Mouse (Mus musculus): ENCODE data around the gene Izumo1. TPM values are rescaled to one million over a fixed set of nuclear protein-coding genes. Genes with fewer than 3 reads are reported as not detected.

Izumo1 gene
- polyA plus RNA-seq, 1 experiment from 2014 or later = 0.13 TPM

GRCm38 (mm10) chr7:45595176-45595575, 26.4 kb upstream of the Izumo1 start:
- H3K36me3 ChIP-seq (replicated peaks) = no peaks in the 10 kb centered on the region
- H3K4me3 ChIP-seq (replicated peaks) = no peak overlapping the region
- H3K4me2 ChIP-seq = no peak overlapping the region
- 87% methylated on average over 4 of the region's 4 CpGs for WGBS
- no peak overlapping the region for H3K27ac ChIP-seq
- ATAC-seq (ENCODE audit: low FRiP score) = no peak
- no peak overlapping the region for H3K9ac ChIP-seq
- H3K9me3 ChIP-seq = no peaks in the 10 kb centered on the region
- 0 out of 2 replicates have a peak, but pooled peaks cover 8% of the 10 kb centered on the region for H3K4me1 ChIP-seq
- H3K27me3 ChIP-seq = no peaks in the 10 kb centered on the region

GRCm38 (mm10) chr7:45596107-45596506, 25.5 kb upstream of the Izumo1 start:
- H3K36me3 ChIP-seq (replicated peaks) = no peaks in the 10 kb centered on the region
- H3K27ac ChIP-seq = no peak overlapping the region
- no peaks in the 10 kb centered on the region for H3K27me3 ChIP-seq
- H3K9me3 ChIP-seq = no peaks in the 10 kb centered on the region
- 0 out of 2 replicates have a peak, but pooled peaks cover 8% of the 10 kb centered on the region for H3K4me1 ChIP-seq
- 83% methylated on average over 1 of the region's 1 CpGs for whole genome bisulfite sequencing
- no peak overlapping the region for H3K9ac ChIP-seq
- no peak overlapping the region for H3K4me3 ChIP-seq (replicated peaks)
- H3K4me2 ChIP-seq = no peak overlapping the region
- no peak for ATAC-seq (ENCODE audit: low FRiP score)

GRCm38 (mm10) chr7:45597013-45597412, 24.6 kb upstream of the Izumo1 start:
- Histone ChIP-seq H3K4me1 (0 out of 2 replicates have a peak, but pooled peaks cover 8% of the 10 kb centered on the region), H3K9me3 (no peaks in the 10 kb centered on the region), H3K4me2 (no peak overlapping the region), H3K27ac (no peak overlapping the region), H3K27me3 (no peaks in the 10 kb centered on the region), H3K9ac (no peak overlapping the region), H3K4me3 (replicated peaks) (no peak overlapping the region), H3K36me3 (replicated peaks) (no peaks in the 10 kb centered on the region)
- WGBS = 89% methylated on average over 5 of the region's 5 CpGs
- no peak for ATAC-seq (ENCODE audit: low FRiP score)

- 93% methylated on average over 6 of the region's 6 CpGs for WGBS
- H3K4me3 ChIP-seq (replicated peaks) = no peak overlapping the region
- H3K4me2 ChIP-seq = no peak overlapping the region
- no peaks in the 10 kb centered on the region for H3K9me3 ChIP-seq
- no peak overlapping the region for H3K27ac ChIP-seq
- no peak for ATAC-seq (ENCODE audit: low FRiP score)
- H3K27me3 ChIP-seq = no peaks in the 10 kb centered on the region
- no peaks in the 10 kb centered on the region for H3K36me3 ChIP-seq (replicated peaks)
- no peak overlapping the region for H3K9ac ChIP-seq
- 0 out of 2 replicates have a peak, but pooled peaks cover 8% of the 10 kb centered on the region for H3K4me1 ChIP-seq
These were observed 24.1 kb upstream of the Izumo1 start for GRCm38 (mm10) chr7:45597527-45597926.

GRCm38 (mm10) chr7:45598960-45599879, 22.4 kb upstream of the Izumo1 start:
- no peak overlapping the region for H3K4me2 ChIP-seq
- H3K9me3 ChIP-seq = no peaks in the 10 kb centered on the region
- H3K4me3 ChIP-seq (replicated peaks) = no peak overlapping the region
- no peak overlapping the region for H3K27ac ChIP-seq
- H3K36me3 ChIP-seq (replicated peaks) = no peaks in the 10 kb centered on the region
- no peaks in the 10 kb centered on the region for H3K27me3 ChIP-seq
- H3K4me1 ChIP-seq = 0 out of 2 replicates have a peak, but pooled peaks cover 8% of the 10 kb centered on the region
- no peak for ATAC-seq (ENCODE audit: low FRiP score)
- no peak overlapping the region for H3K9ac ChIP-seq
- WGBS = 48% methylated on average over 18 of the region's 18 CpGs

GRCm38 (mm10) chr7:45605704-45606289, 15.8 kb upstream of the Izumo1 start:
- no peak overlapping the region for H3K4me3 ChIP-seq (replicated peaks)
- WGBS = 84% methylated on average over 9 of the region's 9 CpGs

GRCm38 (mm10) chr7:45609511-45609910, 12.1 kb upstream of the Izumo1 start:
- ATAC-seq (ENCODE audit: low FRiP score) = no peak
- Histone ChIP-seq H3K9me3 (no peaks in the 10 kb centered on the region), H3K27ac (no peak overlapping the region), H3K36me3 (replicated peaks) (no peaks in the 10 kb centered on the region), H3K9ac (no peak overlapping the region), H3K27me3 (no peaks in the 10 kb centered on the region), H3K4me2 (no peak overlapping the region), H3K4me3 (replicated peaks) (no peak overlapping the region), H3K4me1 (no peaks in the 10 kb centered on the region)
- 79% methylated on average over 1 of the region's 1 CpGs for WGBS

More at GRCm38 (mm10) chr7:45605704-45606289, 15.8 kb upstream of the Izumo1 start:
- ATAC-seq (ENCODE audit: low FRiP score) = no peak
- H3K9ac ChIP-seq = no peak overlapping the region
- no peaks in the 10 kb centered on the region for H3K9me3 ChIP-seq
- no peaks in the 10 kb centered on the region for H3K36me3 ChIP-seq (replicated peaks)
- H3K4me1 ChIP-seq = no peaks in the 10 kb centered on the region
- no peak overlapping the region for H3K4me2 ChIP-seq
- H3K27me3 ChIP-seq = no peaks in the 10 kb centered on the region
- H3K27ac ChIP-seq = no peak overlapping the region

- H3K9ac ChIP-seq = no peak overlapping the region
- H3K27me3 ChIP-seq = peaks cover 55% of the 10 kb centered on the region
- no peak overlapping the region for H3K4me3 ChIP-seq (replicated peaks)
- H3K9me3 ChIP-seq = no peaks in the 10 kb centered on the region
- H3K27ac ChIP-seq = no peak overlapping the region
- ATAC-seq (ENCODE audit: low FRiP score) = no peak
- H3K4me2 ChIP-seq = no peak overlapping the region
- no peaks in the 10 kb centered on the region for H3K36me3 ChIP-seq (replicated peaks)
- H3K4me1 ChIP-seq = peaks cover 4% of the 10 kb centered on the region; the same call in 1 of the 2 replicates
- 22% methylated on average over 6 of the region's 6 CpGs for WGBS
These were observed 5.3 kb upstream of the Izumo1 start for GRCm38 (mm10) chr7:45616277-45616676.

- peaks cover 4% of the 10 kb centered on the region; the same call in 1 of the 2 replicates for H3K4me1 ChIP-seq
- H3K9me3 ChIP-seq = no peaks in the 10 kb centered on the region
- H3K9ac ChIP-seq = no peak within 1 kb of the TSS
- no peak for ATAC-seq (ENCODE audit: low FRiP score)
- H3K4me2 ChIP-seq = no peak within 1 kb of the TSS
- no peak within 1 kb of the TSS for H3K27ac ChIP-seq
- H3K4me3 ChIP-seq (replicated peaks) = 0 out of 2 replicates have a peak within 1 kb of the TSS, but pooled peaks have one; percentile 2
- H3K27me3 ChIP-seq = peaks cover 55% of the 10 kb centered on the region
- no peaks in the 10 kb centered on the region for H3K36me3 ChIP-seq (replicated peaks)
- WGBS = 7% methylated on average over 31 of the region's 31 CpGs
These were observed 4.4 kb upstream of the Izumo1 start, which contains the start of gene Fut1 for GRCm38 (mm10) chr7:45617042-45617695. Gene Fut1 (plus strand): TSS chr7:45617289.

- no peaks in the 10 kb centered on the region for H3K36me3 ChIP-seq (replicated peaks)
- no peak overlapping the region for H3K27ac ChIP-seq
- no peak overlapping the region for H3K9ac ChIP-seq
- 78% methylated on average over 5 of the region's 5 CpGs for WGBS
- peaks cover 4% of the 10 kb centered on the region; the same call in 1 of the 2 replicates for H3K4me1 ChIP-seq
- H3K4me2 ChIP-seq = no peak overlapping the region
- H3K27me3 ChIP-seq = peaks cover 55% of the 10 kb centered on the region
- no peak overlapping the region for H3K4me3 ChIP-seq (replicated peaks)
- no peaks in the 10 kb centered on the region for H3K9me3 ChIP-seq
- ATAC-seq (ENCODE audit: low FRiP score) = no peak
These were observed 3.3 kb upstream of the Izumo1 start for GRCm38 (mm10) chr7:45618316-45618715.

- Histone ChIP-seq H3K4me1 (peaks cover 4% of the 10 kb centered on the region; the same call in 1 of the 2 replicates), H3K4me2 (no peak overlapping the region), H3K9me3 (no peaks in the 10 kb centered on the region), H3K36me3 (replicated peaks) (no peaks in the 10 kb centered on the region), H3K4me3 (replicated peaks) (no peak overlapping the region), H3K27me3 (peaks cover 55% of the 10 kb centered on the region), H3K27ac (no peak overlapping the region), H3K9ac (no peak overlapping the region)
- 90% methylated on average over 5 of the region's 5 CpGs for WGBS
- ATAC-seq (ENCODE audit: low FRiP score) = no peak
These were observed 2.0 kb upstream of the Izumo1 start for GRCm38 (mm10) chr7:45619592-45619991.

GRCm38 (mm10) chr7:45623507-45623906, 1.9 kb downstream of the Izumo1 start:
- H3K4me3 ChIP-seq (replicated peaks) = no peak overlapping the region
- no peak overlapping the region for H3K4me2 ChIP-seq
- H3K27ac ChIP-seq = no peak overlapping the region
- no peaks in the 10 kb centered on the region for H3K36me3 ChIP-seq (replicated peaks)
- H3K4me1 ChIP-seq = peaks cover 8% of the 10 kb centered on the region
- ATAC-seq (ENCODE audit: low FRiP score) = no peak
- 96% methylated on average over 11 of the region's 11 CpGs for WGBS
- no peak overlapping the region for H3K9ac ChIP-seq
- peaks cover 51% of the 10 kb centered on the region for H3K27me3 ChIP-seq
- no peaks in the 10 kb centered on the region for H3K9me3 ChIP-seq

Data from forebrain, embryonic 12.5 days (tissue).